Mouse (Mus musculus) embryo, embryonic 10.5 days (tissue): ENCODE measurements around the gene Mc1r.
"Not testable (repeated sequence)": the region's sequence is repeated elsewhere in the genome, so short reads cannot be mapped to it uniquely, and the experiment has no call there.

ENCODE experiments used
- DNase-seq: peaks from one replicate; pipeline ENCODE4 v3.0.0-alpha.2; 2015; ENCODE audit warnings: low spot score

The Mc1r gene

DNA sequence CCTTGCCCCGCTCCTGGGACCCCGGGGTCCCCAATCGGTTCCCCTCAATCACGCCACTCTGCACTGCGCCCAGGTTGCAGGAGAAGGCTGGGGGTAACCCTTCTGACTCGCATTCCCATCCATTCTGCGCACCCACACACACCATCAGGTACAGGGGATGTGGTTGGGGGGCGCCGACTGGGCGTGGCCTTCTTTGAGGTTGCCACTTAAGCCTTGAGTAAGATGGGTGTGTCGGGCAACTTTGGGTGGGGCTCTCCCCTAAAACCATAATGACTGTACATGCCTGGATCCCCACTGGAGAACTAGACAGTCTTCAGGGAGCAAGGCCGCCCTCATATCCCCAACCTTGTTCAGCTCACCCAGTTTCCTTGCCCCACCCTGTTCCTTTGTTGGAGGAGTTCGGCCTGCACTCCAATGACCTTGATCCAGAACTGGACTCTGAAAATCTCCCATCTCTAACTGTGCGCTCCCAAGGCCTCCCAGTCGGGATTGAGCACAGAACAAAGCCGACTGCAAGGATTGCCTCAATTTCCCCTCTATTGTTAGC is 4.9 kb downstream of the Mc1r start:
- no peak for DNase-seq

DNA sequence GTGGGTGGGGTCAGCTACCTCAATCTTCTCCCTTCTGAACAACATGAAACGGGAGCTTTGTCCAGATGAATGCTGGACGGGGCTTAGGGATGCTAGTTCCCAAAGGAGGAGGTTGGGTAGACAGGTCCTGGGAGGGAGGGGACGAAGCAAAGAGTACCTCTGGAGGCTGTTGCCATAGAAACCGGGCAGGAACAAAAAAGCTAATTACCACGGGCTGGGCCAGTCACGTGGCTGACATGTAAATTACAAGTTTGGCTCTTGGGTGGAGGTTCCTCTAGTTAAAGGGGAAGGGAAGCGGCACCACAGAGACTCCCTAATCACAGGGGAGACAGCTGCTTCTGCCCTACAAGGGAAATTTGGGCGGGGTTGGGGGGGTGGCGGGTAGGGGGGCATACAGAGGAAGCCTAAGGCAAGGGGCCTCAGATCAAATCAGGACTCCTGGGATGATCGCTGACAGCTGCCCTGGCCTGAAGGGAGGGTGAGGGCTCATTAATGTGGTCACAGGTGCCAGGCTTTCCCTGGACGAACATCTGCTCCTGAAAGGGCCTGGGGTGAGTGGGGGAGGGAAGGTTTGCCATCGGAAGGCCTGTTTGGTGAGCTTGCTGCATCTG is 5.8 kb downstream of the Mc1r start:
- DNase-seq, result peak; percentile 80

DNA sequence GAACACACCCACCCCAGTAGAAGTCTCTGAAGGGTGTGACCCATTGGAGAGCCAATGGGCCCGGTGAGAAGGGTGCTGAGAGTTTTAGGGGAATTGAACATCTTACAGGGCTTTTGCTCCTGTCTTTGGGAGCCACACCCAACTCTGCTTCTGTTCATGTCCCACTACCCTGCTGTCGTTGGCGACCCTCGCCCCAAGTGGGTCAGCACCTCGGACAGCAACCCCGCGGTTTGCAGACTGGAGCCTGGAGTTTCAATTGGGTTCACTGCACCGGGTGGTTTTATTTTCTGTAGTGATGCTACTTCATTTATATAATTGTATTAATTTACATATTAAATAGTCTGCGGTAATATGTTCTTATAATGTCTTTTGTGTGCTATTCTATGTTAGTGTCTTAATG is 7.3 kb downstream of the Mc1r start:
- peak; percentile 62 for DNase-seq

DNA sequence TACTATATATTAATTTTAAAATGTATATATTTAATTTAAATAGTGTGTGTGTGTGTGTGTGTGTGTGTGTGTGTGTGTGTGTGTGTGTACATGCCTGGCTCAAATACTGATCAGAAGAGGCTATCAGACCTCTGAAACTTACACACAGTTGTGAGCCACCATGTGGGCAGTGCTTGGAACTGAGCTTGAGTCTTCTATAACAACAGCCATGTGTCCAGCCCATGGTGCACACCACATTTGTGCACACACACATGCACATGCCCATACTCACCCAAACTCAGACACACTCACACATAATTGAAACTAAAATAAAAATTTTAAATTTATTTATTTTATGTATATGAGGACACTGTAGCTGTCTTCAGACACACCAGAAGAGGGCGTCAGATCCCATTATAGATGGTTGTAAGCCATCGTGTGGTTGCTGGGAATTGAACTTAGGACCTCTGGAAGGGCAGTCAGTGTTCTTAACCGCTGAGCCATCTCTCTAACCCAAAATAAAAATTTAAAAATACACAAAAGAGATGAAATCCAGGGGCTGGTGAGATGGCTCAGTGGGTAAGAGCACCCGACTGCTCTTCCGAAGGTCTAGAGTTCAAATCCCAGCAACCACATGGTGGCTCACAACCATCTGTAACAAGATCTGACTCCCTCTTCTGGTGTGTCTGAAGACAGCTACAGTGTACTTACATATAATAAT is 8.2 kb downstream of the Mc1r start:
- DNase-seq, result not testable (repeated sequence)

DNA sequence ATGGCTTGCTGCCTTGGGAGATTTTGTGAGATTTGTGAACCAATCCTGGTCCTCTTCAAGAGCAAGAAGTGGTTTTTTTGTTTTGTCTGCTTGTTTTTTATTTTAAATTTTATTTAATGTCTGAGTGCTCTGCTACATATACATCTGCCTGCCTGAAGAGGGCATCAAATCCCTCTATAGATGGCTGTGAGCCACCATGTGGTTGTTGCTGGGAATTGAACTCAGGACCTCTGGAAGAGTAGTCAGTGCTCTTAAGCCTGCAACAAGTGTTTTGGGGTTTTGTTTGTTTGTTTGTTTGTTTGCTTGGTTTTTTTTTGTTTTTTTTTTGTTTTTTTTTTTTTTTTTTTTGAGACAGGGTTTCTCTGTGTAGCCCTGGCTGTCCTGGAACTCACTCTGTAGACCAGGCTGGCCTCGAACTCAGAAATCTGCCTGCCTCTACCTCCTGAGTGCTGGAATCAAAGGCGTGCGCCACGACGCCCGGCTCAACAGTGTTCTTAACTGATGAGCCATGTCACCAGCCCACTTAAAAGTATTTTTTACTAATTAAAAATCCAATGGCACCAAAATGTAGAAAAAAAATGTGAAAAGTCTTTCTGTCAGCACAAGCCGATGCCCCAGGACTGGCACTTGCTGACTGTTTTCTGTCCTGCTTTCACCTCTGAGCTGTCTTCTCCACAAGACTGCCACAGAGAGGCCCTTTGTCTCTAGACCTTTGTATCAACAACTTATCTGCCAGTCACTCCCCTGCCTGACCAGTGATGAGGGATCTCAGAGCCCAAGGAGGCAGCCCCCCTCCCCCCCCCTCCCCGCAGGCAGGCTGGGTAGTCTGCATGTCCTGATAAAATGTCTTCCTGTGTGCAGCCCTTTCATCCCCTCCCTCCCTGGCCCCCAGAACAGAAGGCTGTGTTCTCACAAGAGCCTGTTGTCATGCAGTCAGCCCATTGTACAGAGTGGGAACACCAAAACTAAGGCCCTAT is 9.3 kb downstream of the Mc1r start:
- no peak for DNase-seq

DNA sequence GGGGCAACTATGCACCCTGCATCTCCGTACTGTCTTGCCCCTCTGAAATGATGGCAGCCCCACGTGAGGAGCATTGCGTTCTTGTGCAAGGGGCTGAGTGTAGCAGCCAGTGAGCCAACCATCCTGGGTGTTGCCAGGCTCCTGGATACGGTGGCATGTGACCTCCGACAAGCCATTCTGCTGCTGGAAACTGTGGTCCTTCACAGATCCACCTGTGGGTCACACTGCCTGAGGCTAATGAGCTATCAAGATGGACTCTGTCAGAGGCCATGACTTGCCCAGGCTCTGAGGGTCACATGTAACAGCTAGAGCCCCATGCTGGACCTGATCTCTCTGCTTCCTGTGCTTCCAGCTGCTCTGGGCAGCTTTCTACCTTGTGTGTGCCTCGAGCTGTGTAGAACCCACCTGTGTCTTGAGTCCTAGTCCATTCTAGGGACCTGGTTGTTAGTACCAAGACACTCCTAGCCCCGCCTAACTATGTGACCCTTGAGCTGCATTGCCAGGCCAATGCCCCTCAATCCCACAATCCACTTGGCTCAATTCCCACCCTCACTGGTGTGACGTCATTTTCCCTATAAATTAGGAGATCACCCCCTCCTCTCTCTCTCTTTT is 10.1 kb downstream of the Mc1r start:
- no peak for DNase-seq

DNA sequence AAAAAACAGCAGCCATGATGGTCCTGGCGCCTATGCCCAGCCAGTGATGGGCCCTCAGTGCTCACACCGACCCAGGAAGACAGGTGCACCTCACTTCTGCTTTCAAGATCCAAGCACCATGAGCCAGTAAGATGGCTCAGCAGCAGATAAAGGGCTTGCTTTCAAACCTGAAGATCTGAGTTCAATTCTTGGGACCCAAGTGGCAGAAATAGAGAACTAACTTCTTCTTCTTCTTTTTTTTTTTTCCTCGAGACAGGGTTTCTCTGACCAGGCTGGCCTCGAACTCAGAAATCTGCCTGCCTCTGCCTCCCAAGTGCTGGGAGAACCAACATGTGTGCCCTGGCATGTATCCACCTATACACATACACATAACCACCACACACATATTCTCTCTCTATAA is 12.8 kb downstream of the Mc1r start:
- no peak for DNase-seq

DNA sequence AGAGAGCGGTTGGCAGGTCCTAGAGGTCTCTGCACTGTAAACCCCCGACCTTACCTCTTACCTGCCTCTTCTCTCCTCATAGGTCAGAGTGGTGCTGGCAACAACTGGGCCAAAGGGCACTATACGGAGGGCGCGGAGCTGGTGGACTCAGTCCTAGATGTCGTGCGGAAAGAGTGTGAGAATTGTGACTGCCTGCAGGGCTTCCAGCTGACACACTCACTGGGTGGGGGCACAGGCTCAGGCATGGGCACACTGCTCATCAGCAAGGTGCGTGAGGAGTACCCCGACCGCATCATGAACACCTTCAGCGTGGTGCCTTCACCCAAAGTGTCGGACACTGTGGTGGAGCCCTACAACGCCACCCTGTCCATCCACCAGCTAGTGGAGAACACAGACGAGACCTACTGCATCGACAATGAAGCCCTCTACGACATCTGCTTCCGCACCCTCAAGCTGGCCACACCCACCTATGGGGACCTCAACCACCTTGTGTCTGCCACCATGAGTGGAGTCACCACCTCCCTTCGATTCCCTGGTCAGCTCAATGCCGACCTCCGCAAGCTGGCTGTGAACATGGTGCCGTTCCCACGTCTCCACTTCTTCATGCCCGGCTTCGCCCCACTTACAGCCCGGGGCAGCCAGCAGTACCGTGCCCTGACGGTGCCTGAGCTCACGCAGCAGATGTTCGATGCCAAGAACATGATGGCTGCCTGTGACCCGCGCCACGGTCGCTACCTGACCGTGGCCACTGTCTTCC is 13.8 kb downstream of the Mc1r start:
- DNase-seq, result no peak

DNA sequence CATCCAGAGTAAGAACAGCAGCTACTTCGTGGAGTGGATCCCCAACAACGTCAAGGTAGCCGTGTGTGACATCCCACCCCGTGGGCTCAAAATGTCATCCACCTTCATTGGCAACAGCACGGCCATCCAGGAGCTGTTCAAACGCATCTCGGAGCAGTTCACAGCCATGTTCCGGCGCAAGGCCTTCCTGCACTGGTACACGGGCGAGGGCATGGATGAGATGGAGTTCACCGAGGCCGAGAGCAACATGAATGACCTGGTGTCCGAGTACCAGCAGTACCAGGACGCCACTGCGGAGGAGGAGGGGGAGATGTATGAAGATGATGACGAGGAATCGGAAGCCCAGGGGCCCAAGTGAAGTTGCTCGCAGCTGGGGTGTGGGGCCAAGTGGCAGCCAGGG is 14.4 kb downstream of the Mc1r start:
- no peak for DNase-seq

DNA sequence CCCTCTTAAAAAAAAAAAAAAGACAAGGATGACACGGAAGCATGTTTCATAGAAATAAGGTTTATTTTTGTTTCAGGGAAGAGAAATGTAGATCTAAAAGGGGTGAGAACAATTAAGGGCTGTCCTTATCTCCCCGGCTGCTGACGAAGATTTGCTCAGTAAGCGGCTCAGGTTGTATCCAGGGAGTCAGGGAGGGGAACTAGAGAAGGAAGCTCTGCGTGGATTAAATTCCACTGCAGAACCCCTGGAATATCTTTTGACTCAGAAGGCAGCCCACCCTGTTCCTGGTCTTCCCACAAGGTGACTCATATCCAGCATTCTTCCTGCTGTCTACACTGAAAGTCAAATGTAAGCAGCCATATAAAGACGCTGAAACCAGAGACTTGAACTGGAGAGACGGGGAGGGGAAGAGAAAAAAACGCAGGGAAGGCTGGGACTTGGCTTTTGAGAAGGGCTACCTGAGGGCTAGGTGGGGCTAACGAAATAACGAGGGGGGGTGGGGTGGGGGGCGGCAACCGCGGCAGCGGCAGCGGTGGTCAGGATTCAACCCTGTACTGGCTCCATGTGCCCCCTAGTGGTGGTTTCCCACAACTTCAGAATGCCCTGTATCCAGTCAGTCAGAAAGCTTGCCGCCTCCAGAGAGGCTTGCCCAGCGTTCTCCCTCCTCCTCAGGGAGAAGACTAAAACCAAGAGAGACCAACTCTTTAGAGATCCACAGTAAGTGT is 15.3 kb downstream of the Mc1r start:
- DNase-seq, result peak; percentile 87

DNA sequence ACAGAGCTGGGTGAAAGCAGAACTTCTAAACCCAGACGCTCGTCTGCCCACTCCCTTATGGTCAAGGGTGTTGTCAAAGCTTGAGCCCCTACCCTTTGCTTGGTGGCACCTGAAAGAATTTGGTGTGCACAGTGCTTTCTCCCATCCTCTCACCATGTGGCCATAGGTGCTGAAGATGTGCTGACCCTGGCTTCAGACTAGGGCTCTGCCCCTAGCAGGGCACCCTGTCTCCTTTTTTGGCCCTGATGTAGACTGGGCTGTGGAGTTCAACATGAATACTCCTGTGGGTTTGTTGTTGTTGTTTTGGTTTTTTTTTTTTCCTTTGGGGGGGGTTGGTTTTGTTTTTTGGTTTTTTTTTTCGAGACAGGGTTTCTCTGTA is 15.9 kb downstream of the Mc1r start:
- DNase-seq, result no peak

DNA sequence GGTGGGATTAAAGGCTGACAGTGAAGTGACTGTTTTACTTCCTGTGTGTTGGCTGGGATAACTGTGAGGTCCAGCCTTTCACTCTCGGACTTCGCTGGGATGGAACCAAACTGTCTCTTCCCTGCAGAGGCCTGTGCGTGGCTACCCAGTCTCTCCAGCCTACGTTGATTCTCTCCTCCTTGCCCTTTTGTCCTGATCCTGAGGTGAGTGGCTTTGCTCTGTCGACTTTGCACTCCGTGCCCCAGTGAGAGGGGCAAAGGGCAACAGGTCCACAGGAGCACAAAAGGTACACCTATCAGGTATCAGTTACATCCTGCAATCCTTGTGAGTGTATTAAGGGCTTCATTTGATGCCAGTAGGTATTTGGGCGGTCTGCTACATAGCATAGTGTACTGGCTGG is 16.5 kb downstream of the Mc1r start, which contains the start of gene Def8:
Gene Def8, plus strand, starts transcription at position 87 of the 400 bp plus-strand sequence.
- no peak for DNase-seq

DNA sequence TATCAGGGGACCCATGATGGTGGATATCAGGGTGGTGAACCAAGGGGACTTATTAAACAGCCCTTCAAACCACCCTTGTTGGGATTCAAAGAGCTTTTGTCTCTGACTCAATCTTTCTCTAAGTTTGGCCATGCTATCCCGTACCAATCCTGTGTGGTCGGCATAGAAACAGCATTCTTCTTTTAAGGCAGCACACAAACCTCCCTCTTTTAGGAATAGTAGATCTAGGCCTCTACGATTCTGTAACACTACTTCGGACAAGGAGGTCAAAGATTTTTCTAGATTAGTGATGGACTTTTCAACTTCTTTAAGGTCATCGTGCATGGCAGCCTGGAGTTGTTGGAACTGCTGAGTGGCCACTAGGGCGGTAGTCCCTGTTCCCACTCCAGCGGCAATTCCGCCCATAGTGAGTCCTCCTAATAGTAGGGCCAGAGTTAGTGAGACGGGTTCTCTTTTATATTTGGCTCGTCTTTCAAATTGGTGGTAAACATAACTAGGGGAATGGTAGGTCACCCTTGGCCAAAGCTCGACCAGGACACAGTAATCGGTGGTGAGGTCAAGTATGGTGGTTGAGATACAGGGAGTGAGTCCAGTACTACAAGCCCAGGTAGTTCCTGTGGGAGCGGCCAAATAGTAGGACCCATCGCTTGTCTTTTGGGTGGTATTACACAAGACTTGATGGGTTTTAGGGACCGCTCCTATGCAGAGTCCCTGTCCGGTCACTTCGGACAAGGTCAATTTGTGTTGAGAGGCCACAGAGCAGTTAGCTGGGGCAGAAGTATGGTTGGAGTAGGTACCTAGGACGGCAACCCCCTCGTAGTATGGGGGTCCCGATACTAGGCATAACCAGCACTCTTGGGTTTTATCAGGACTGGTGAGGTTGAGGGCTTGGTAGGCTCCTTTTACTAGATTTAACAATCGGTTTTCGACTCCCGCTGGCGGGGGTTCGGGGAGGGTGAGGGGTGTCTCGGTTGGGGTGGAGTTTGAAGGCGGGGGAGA is 19.9 kb downstream of the Mc1r start:
- DNase-seq, result no peak

DNA sequence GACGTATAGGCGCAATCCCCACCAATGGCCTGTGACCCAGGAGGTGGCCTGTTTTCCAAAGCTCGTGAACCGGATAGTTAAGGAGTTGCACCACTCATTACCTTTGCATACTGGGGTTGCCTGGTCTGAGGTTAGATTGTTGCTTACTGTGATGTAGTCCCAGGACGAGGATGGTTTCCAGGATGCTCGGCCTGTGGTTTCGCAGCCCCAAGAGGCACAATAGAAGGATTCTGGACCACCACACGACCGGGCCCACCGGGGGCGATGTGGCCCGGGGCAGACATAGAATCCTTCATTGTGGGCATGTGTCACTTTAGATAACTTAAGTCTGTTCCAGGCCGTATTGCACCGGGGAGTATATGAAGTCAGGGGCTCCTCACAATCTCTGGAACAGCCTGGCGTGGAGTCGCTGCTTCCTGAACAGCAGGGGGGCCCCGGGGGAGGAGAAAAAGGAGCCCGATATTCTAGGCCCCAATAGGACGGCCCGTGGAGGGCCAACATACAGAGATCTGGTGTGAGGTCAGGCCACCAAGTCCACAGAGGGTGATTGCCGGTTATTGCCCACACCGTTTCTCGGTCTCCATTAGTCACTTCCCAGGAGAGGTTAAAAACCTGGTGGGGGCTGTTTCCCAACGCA is 20.9 kb downstream of the Mc1r start:
- DNase-seq, result no peak

DNA sequence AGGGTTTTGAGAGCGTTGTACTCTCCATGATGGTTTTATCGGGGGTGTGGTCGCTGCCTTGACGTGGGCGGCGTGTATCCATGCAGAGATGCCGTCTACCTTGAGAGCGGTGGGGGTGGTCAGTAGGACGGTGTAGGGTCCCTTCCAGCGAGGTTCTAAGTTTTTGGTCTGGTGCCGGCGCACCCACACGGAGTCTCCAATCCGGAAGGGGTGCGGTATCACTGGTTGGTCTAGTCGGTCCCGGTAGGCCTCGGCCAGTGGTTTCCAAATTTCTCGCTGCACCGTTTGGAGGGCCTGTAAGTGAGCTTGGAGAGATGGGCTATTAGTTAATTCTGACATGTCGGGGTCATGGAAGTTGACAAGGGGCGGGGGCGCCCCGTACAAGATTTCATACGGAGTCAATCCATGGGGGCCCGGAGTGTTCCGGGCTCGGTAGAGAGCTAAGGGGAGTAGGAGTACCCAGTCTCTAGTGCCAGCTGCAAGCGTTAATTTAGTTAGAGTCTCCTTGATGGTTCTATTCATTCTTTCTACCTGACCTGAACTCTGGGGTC is 21.5 kb downstream of the Mc1r start:
- no peak for DNase-seq

DNA sequence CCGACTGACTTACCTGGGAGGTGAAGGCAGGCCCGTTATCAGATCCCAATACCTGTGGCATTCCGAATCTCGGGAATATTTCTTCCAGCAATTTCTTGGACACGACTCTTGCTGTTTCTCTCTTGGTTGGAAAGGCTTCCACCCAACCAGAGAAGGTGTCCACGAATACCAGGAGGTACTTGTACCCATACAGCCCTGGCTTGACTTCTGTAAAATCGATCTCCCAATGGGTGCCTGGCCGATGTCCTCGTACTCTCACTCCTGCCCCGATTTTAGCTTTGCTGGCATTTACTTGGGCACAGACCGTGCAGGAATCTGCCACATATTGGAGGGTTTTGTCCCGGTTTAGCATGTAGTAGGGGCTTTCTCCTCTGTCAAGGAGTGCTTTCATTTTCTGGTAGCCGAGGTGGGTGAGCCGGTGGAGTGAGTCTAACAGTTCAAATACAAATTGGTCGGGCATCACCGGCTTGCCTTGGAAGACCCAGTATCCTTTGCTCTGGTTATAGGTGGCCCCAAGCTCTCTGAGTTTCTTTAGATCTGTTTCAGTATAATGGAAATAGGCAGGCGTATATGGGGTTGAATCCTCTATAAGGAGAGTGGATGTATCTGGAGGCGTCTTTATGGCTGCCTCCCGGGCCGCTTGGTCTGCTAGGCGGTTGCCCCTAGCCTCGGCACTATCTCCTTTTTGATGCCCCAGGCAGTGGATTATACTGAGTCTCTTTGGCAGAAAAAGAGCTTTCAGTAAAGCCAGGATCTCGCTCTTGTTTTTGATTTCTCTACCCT is 22.2 kb downstream of the Mc1r start:
- no peak for DNase-seq

DNA sequence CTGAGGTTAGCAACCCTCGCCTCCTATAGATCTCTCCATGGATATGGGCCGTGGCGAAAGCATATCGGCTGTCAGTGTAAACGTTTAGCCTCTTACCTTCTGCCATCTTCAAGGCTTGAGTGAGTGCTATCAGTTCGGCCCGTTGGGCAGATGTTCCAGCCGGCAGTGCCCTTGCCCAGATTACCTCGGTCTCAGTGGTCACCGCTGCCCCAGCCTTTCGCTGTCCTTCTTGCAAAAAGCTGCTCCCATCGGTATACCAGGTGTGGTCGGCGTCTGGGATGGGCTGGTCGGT is 22.8 kb downstream of the Mc1r start:
- not testable (repeated sequence) for DNase-seq

DNA sequence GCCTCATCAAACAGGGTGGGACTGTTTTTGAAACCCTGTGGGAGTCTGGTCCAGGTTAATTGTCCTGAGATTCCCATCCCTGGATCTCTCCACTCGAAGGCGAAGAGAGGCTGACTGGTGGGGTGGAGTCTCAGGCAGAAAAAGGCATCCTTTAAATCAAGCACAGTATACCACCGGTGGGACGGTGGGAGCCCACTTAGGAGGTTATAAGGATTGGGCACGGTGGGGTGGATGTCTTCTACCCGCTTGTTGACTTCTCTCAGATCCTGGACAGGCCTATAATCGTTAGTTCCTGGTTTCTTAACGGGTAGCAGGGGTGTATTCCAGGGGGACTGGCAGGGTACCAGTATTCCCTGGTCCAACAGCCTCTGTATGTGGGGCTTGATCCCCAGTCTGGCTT is 24.0 kb downstream of the Mc1r start:
- not testable (repeated sequence) for DNase-seq
